Mouse (Mus musculus) liver, embryonic 14.5 days (tissue): ENCODE measurements around the gene Mrps18c. TPM values are rescaled to one million over a fixed set of nuclear protein-coding genes. Genes with fewer than 3 reads are reported as not detected.
A peak's percentile ranks its signal among the peaks of the same experiment; 100 is the strongest.

Experiments
- ATAC-seq: fragments of 200-750 bp; cut with Nextera tagmentation; 2 replicates; pipeline ENCODE4 v1.8.0; 2017; ENCODE audit warnings: moderate number of reproducible peaks, mild to moderate bottlenecking, moderate library complexity; ENCODE audit not compliant: insufficient read depth
- DNase-seq, 3 experiments: peaks; one replicate each; pipeline ENCODE4 v3.0.0-alpha.2; 2012 to 2013; ENCODE audit warnings: low read depth in 3 of 3, low spot score in 3 of 3
- H3K27ac ChIP-seq: fragments of 300-500 bp; sonication (generic); 2 replicates; pipeline ENCODE4 v1.5.1; 2014; ENCODE audit warnings: moderate library complexity, mild to moderate bottlenecking, control low read depth, inconsistent platforms
- H3K27me3 ChIP-seq: fragments of 300-500 bp; sonication (generic); 2 replicates; pipeline ENCODE4 v1.6.1; 2014; ENCODE audit warnings: mild to moderate bottlenecking, low read length, moderate library complexity; ENCODE audit not compliant: control insufficient read depth, insufficient read depth
- H3K36me3 ChIP-seq: fragments of 300-500 bp; sonication (generic); replicated peaks from 2 replicates; pipeline ENCODE4 v1.6.1; 2014; ENCODE audit warnings: low read depth; ENCODE audit not compliant: control insufficient read depth, insufficient read depth
- H3K4me1 ChIP-seq, 2 experiments: fragments of 200-500 bp in 1 of 2; fragments of 300-500 bp in 1 of 2; sonication (generic) in 1 of 2; replicated peaks; 2 replicates each; pipeline ENCODE4 v1.6.1; 2012 to 2014; ENCODE audit warnings: antibody characterized with exemption in 1 of 2, inconsistent platforms in 1 of 2, low read length in 1 of 2; ENCODE audit not compliant: control insufficient read depth in 2 of 2, insufficient read depth in 2 of 2
- H3K4me2 ChIP-seq: fragments of 300-500 bp; sonication (generic); 2 replicates; pipeline ENCODE4 v1.6.1; 2014; ENCODE audit warnings: low read depth, mild to moderate bottlenecking, control low read depth, moderate library complexity
- H3K4me3 ChIP-seq, 2 experiments: fragments of 200-500 bp in 1 of 2; fragments of 300-500 bp in 1 of 2; sonication (generic) in 1 of 2; 2 replicates each; pipeline ENCODE4 v1.5.1; 2012 to 2014; ENCODE audit warnings: low read depth in 2 of 2, low read length in 2 of 2, mild to moderate bottlenecking in 2 of 2, control low read depth in 1 of 2, inconsistent platforms in 1 of 2, moderate library complexity in 1 of 2; ENCODE audit not compliant: insufficient read depth in 1 of 2
- H3K9ac ChIP-seq: fragments of 300-500 bp; sonication (generic); replicated peaks from 2 replicates; pipeline ENCODE4 v1.6.1; 2014; ENCODE audit warnings: mild to moderate bottlenecking, control low read depth, moderate library complexity
- H3K9me3 ChIP-seq: fragments of 300-500 bp; sonication (generic); 2 replicates; pipeline ENCODE4 v1.6.1; 2016; ENCODE audit warnings: low read length, mixed read lengths; ENCODE audit not compliant: control insufficient read depth
- CTCF ChIP-seq: IDR thresholded peaks from 2 replicates; pipeline ENCODE4 v1.5.1; 2016; ENCODE audit warnings: antibody characterized with exemption, low read depth, control low read depth
- EP300 ChIP-seq: IDR thresholded peaks from 2 replicates; pipeline ENCODE4 v1.6.1; 2016; ENCODE audit warnings: antibody characterized with exemption, low read depth
- WGBS: fragments of 180-500 bp; shearing (Covaris S2); extraction: QIAGEN DNeasy Blood & Tissue Kit; methylation state at CpG from one replicate; pipeline ENCODE4 v1.1.7; 2014; ENCODE audit not compliant: insufficient replicate concordance; 5-methylcytosine and 5-hydroxymethylcytosine counted together
- polyA plus RNA-seq, 2 experiments: library from polyadenylated mRNA; depleted of rRNA in 1 of 2; stranded (reverse) in 1 of 2; unstranded in 1 of 2; fragments of >200 nt; fragmentation: Nextera tagmentation in 1 of 2; extraction: Ambion mirVana in 1 of 2; gene quantifications; 2 replicates each; pipeline versions ENCODE4 v1.2.1 to v1.2.3; 2012 to 2014

Mrps18c gene
- polyA plus RNA-seq, 2 experiments: 49.4 to 180 TPM

- DNase-seq (no peak), ATAC-seq (no peak)
- H3K27ac ChIP-seq: no peak overlapping the region
- TF ChIP-seq CTCF (no peak), EP300 (no peak)
- H3K4me3 ChIP-seq: no peak overlapping the region
- 50% methylated on average over 7 of the region's 7 CpGs for WGBS
- no peak overlapping the region for H3K4me2 ChIP-seq
- no peaks in the 10 kb centered on the region for H3K36me3 ChIP-seq
- peaks cover 3 to 8% of the 10 kb centered on the region in 2 experiments for H3K4me1 ChIP-seq
- no peak overlapping the region for H3K9ac ChIP-seq
- no peaks in the 10 kb centered on the region for H3K27me3 ChIP-seq
- no peaks in the 10 kb centered on the region for H3K9me3 ChIP-seq
These were observed 24.4 kb downstream of the Mrps18c start for GRCm38 (mm10) chr5:100822826-100823225.

- TF ChIP-seq CTCF (peak; percentile 43; the same call in 1 of the 2 replicates), EP300 (no peak)
- no peaks in the 10 kb centered on the region for H3K9me3 ChIP-seq
- H3K4me2 ChIP-seq: no peak overlapping the region
- no peak overlapping the region for H3K4me3 ChIP-seq
- ATAC-seq: no peak
- H3K4me1 ChIP-seq: no peaks in the 10 kb centered on the region
- H3K9ac ChIP-seq: no peak overlapping the region
- no peak overlapping the region for H3K27ac ChIP-seq
- no peaks in the 10 kb centered on the region for H3K36me3 ChIP-seq
- H3K27me3 ChIP-seq: no peaks in the 10 kb centered on the region
- no peak for DNase-seq
- 20% methylated on average over 2 of the region's 2 CpGs for WGBS
These were observed 27.5 kb downstream of the Mrps18c start for GRCm38 (mm10) chr5:100825975-100826374.

GRCm38 (mm10) chr5:100826531-100826930, 28.1 kb downstream of the Mrps18c start:
- WGBS: 47% methylated on average over 7 of the region's 7 CpGs
- H3K4me1 ChIP-seq: no peaks in the 10 kb centered on the region
- no peak overlapping the region for H3K4me3 ChIP-seq
- no peak overlapping the region for H3K4me2 ChIP-seq
- no peaks in the 10 kb centered on the region for H3K36me3 ChIP-seq
- no peak overlapping the region for H3K9ac ChIP-seq
- H3K9me3 ChIP-seq: no peaks in the 10 kb centered on the region
- no peaks in the 10 kb centered on the region for H3K27me3 ChIP-seq
- DNase-seq (no peak), ATAC-seq (no peak)
- no peak overlapping the region for H3K27ac ChIP-seq
- TF ChIP-seq CTCF (no peak), EP300 (no peak)

- H3K4me1 ChIP-seq: no peaks in the 10 kb centered on the region
- no peak for TF ChIP-seq EP300
- no peak for TF ChIP-seq CTCF
- no peaks in the 10 kb centered on the region for H3K9me3 ChIP-seq
- no peak for DNase-seq
- H3K27me3 ChIP-seq: no peaks in the 10 kb centered on the region
- H3K9ac ChIP-seq: no peak overlapping the region
- H3K27ac ChIP-seq: no peak overlapping the region
- no peak for ATAC-seq
- 64% methylated on average over 3 of the region's 3 CpGs for WGBS
- H3K36me3 ChIP-seq: no peaks in the 10 kb centered on the region
- H3K4me2 ChIP-seq: no peak overlapping the region
- no peak overlapping the region for H3K4me3 ChIP-seq
These were observed 30.3 kb downstream of the Mrps18c start for GRCm38 (mm10) chr5:100828701-100829100.

GRCm38 (mm10) chr5:100832680-100833079, 34.3 kb downstream of the Mrps18c start:
- H3K4me1 ChIP-seq: no peaks in the 10 kb centered on the region
- DNase-seq: no peak
- ATAC-seq: no peak
- H3K9me3 ChIP-seq: no peaks in the 10 kb centered on the region
- H3K36me3 ChIP-seq: no peaks in the 10 kb centered on the region
- H3K4me3 ChIP-seq: no peak overlapping the region
- H3K4me2 ChIP-seq: no peak overlapping the region
- no peak overlapping the region for H3K27ac ChIP-seq
- H3K27me3 ChIP-seq: no peaks in the 10 kb centered on the region
- 69% methylated on average over 3 of the region's 3 CpGs for WGBS
- H3K9ac ChIP-seq: no peak overlapping the region
- TF ChIP-seq CTCF (no peak), EP300 (no peak)
